Mouse (Mus musculus): Measurements from ENCODE around the gene Ttc17.

DNA sequence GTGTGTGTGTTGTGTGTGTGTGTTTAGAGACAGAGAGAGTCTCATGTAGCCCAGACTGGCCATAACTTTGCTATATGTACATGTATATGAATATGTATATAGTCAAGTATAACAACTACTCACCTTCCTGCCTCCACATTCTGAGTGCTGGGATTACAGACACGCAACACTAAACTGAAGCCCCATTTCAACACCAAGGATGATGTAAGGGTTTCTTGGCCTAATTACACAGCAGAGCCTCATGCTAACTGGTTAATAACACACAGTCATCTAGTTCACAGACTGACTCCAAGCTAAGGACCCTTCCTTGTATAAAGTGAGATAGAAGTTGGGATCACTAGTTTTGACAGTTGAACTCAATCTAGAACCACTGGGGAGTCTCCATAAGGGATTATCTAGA lies 3.9 kb downstream of the Ttc17 start:
- TF ChIP-seq CTCF (IDR thresholded peaks at IDR 0.05; ENCODE audit: extremely low read depth, insufficient read depth, insufficient read length, insufficient replicate concordance) (no peak), POLR2A (IDR thresholded peaks at IDR 0.05; ENCODE audit: low read depth, low read length) (no peak)
